Mouse (Mus musculus): ENCODE results near the gene Lingo3. TPM values are rescaled to one million over a fixed set of nuclear protein-coding genes. Genes with fewer than 3 reads are reported as not detected.

Gene Lingo3
- polyA plus RNA-seq, 1 experiment from 2014 or later, result 0.07 TPM

GRCm38 (mm10) chr10:80854913-80855748 lies 11.3 kb upstream of the Lingo3 start, which contains the start of the genes Lsm7 and Sppl2b:
Gene Lsm7, minus strand, starts transcription at chr10:80855209.
Gene Sppl2b, plus strand, starts transcription at chr10:80855275.
- DNase-seq (ENCODE audit: low spot score) (peak; percentile 97), ATAC-seq (replicated peaks; ENCODE audit: low FRiP score, low TSS enrichment, low read depth) (peak; percentile 76)
- Histone ChIP-seq H3K4me1 (replicated peaks; ENCODE audit: control insufficient read depth, insufficient read depth, low read length) (peaks cover 17% of the 10 kb centered on the region), H3K9me3 (ENCODE audit: control insufficient read depth, low read length) (no peaks in the 10 kb centered on the region), H3K4me2 (ENCODE audit: low read length) (peak within 1 kb of the TSS; percentile 99), H3K36me3 (ENCODE audit: control insufficient read depth, insufficient read depth, low read length) (peaks cover 23% of the 10 kb centered on the region), H3K27ac (ENCODE audit: low read depth) (peak within 1 kb of the TSS; percentile 16; the same call in 1 of the 2 replicates), H3K4me3 (ENCODE audit: low read depth, low read length) (peak within 1 kb of the TSS; percentile 99), H3K27me3 (replicated peaks; ENCODE audit: control insufficient read depth, insufficient read depth, low read length) (no peaks in the 10 kb centered on the region), H3K9ac (ENCODE audit: low read length) (peak within 1 kb of the TSS; percentile 80)
- under 1% methylated on average over 81 of the region's 81 CpGs for WGBS

- DNase-seq (ENCODE audit: low spot score) (no peak), ATAC-seq (replicated peaks; ENCODE audit: low FRiP score, low TSS enrichment, low read depth) (peak; percentile 40; the same call in 1 of the 2 replicates)
- Histone ChIP-seq H3K4me1 (replicated peaks; ENCODE audit: control insufficient read depth, insufficient read depth, low read length) (0 out of 2 replicates have a peak, but pooled peaks cover 4% of the 10 kb centered on the region), H3K9ac (ENCODE audit: low read length) (no peak overlapping the region), H3K27me3 (replicated peaks; ENCODE audit: control insufficient read depth, insufficient read depth, low read length) (peaks cover 24% of the 10 kb centered on the region), H3K4me3 (ENCODE audit: low read depth, low read length) (no peak overlapping the region), H3K36me3 (ENCODE audit: control insufficient read depth, insufficient read depth, low read length) (peaks cover 22% of the 10 kb centered on the region), H3K9me3 (ENCODE audit: control insufficient read depth, low read length) (no peaks in the 10 kb centered on the region), H3K4me2 (ENCODE audit: low read length) (no peak overlapping the region), H3K27ac (ENCODE audit: low read depth) (no peak overlapping the region)
- WGBS, result 12% methylated on average over 10 of the region's 10 CpGs
Observed at GRCm38 (mm10) chr10:80848571-80848970, 4.7 kb upstream of the Lingo3 start.

GRCm38 (mm10) chr10:80845732-80846131 lies 1.9 kb upstream of the Lingo3 start:
- Histone ChIP-seq H3K9ac (ENCODE audit: low read length) (no peak overlapping the region), H3K4me3 (ENCODE audit: low read depth, low read length) (no peak overlapping the region), H3K27me3 (replicated peaks; ENCODE audit: control insufficient read depth, insufficient read depth, low read length) (peaks cover 44% of the 10 kb centered on the region), H3K27ac (ENCODE audit: low read depth) (no peak overlapping the region), H3K4me2 (ENCODE audit: low read length) (no peak overlapping the region), H3K36me3 (ENCODE audit: control insufficient read depth, insufficient read depth, low read length) (no peaks in the 10 kb centered on the region), H3K9me3 (ENCODE audit: control insufficient read depth, low read length) (no peaks in the 10 kb centered on the region), H3K4me1 (replicated peaks; ENCODE audit: control insufficient read depth, insufficient read depth, low read length) (0 out of 2 replicates have a peak, but pooled peaks cover 4% of the 10 kb centered on the region)
- ATAC-seq (replicated peaks; ENCODE audit: low FRiP score, low TSS enrichment, low read depth) (no peak), DNase-seq (ENCODE audit: low spot score) (no peak)
- WGBS, result 69% methylated on average over 12 of the region's 12 CpGs

GRCm38 (mm10) chr10:80845055-80845693 lies 1.3 kb upstream of the Lingo3 start:
- H3K36me3 ChIP-seq (ENCODE audit: control insufficient read depth, insufficient read depth, low read length), result no peaks in the 10 kb centered on the region
- WGBS, result 58% methylated on average over 8 of the region's 8 CpGs
- H3K4me3 ChIP-seq (ENCODE audit: low read depth, low read length), result no peak overlapping the region
- H3K4me2 ChIP-seq (ENCODE audit: low read length), result no peak overlapping the region
- no peak overlapping the region for H3K27ac ChIP-seq (ENCODE audit: low read depth)
- peaks cover 44% of the 10 kb centered on the region for H3K27me3 ChIP-seq (replicated peaks; ENCODE audit: control insufficient read depth, insufficient read depth, low read length)
- ATAC-seq (replicated peaks; ENCODE audit: low FRiP score, low TSS enrichment, low read depth), result no peak
- no peak for DNase-seq (ENCODE audit: low spot score)
- no peaks in the 10 kb centered on the region for H3K9me3 ChIP-seq (ENCODE audit: control insufficient read depth, low read length)
- 0 out of 2 replicates have a peak, but pooled peaks cover 4% of the 10 kb centered on the region for H3K4me1 ChIP-seq (replicated peaks; ENCODE audit: control insufficient read depth, insufficient read depth, low read length)
- H3K9ac ChIP-seq (ENCODE audit: low read length), result no peak overlapping the region

GRCm38 (mm10) chr10:80843087-80843930 lies 530 bp downstream of the Lingo3 start:
- Histone ChIP-seq H3K27ac (ENCODE audit: low read depth) (no peak overlapping the region), H3K9me3 (ENCODE audit: control insufficient read depth, low read length) (no peaks in the 10 kb centered on the region), H3K27me3 (replicated peaks; ENCODE audit: control insufficient read depth, insufficient read depth, low read length) (peaks cover 44% of the 10 kb centered on the region), H3K4me3 (ENCODE audit: low read depth, low read length) (peak overlapping the region; percentile 35), H3K4me2 (ENCODE audit: low read length) (peak overlapping the region; percentile 69), H3K36me3 (ENCODE audit: control insufficient read depth, insufficient read depth, low read length) (no peaks in the 10 kb centered on the region), H3K4me1 (replicated peaks; ENCODE audit: control insufficient read depth, insufficient read depth, low read length) (0 out of 2 replicates have a peak, but pooled peaks cover 4% of the 10 kb centered on the region), H3K9ac (ENCODE audit: low read length) (peak overlapping the region; percentile 22; the same call in 1 of the 2 replicates)
- DNase-seq (ENCODE audit: low spot score), result no peak
- ATAC-seq (replicated peaks; ENCODE audit: low FRiP score, low TSS enrichment, low read depth), result no peak
- WGBS, result 12% methylated on average over 32 of the region's 32 CpGs

- 83% methylated on average over 15 of the region's 15 CpGs for WGBS
Observed at GRCm38 (mm10) chr10:80842334-80842733, 1.5 kb downstream of the Lingo3 start.

GRCm38 (mm10) chr10:80841685-80842084 lies 2.2 kb downstream of the Lingo3 start:
- no peak for ATAC-seq (replicated peaks; ENCODE audit: low FRiP score, low TSS enrichment, low read depth)
- Histone ChIP-seq H3K27me3 (replicated peaks; ENCODE audit: control insufficient read depth, insufficient read depth, low read length) (peaks cover 50% of the 10 kb centered on the region), H3K27ac (ENCODE audit: low read depth) (no peak overlapping the region), H3K4me3 (ENCODE audit: low read depth, low read length) (no peak overlapping the region), H3K36me3 (ENCODE audit: control insufficient read depth, insufficient read depth, low read length) (no peaks in the 10 kb centered on the region), H3K9me3 (ENCODE audit: control insufficient read depth, low read length) (no peaks in the 10 kb centered on the region), H3K4me2 (ENCODE audit: low read length) (no peak overlapping the region), H3K9ac (ENCODE audit: low read length) (no peak overlapping the region), H3K4me1 (replicated peaks; ENCODE audit: control insufficient read depth, insufficient read depth, low read length) (0 out of 2 replicates have a peak, but pooled peaks cover 4% of the 10 kb centered on the region)
- no peak for DNase-seq (ENCODE audit: low spot score)
- WGBS, result 89% methylated on average over 2 of the region's 2 CpGs

More at GRCm38 (mm10) chr10:80842334-80842733, 1.5 kb downstream of the Lingo3 start:
- Histone ChIP-seq H3K36me3 (ENCODE audit: control insufficient read depth, insufficient read depth, low read length) (no peaks in the 10 kb centered on the region), H3K9ac (ENCODE audit: low read length) (no peak overlapping the region), H3K9me3 (ENCODE audit: control insufficient read depth, low read length) (no peaks in the 10 kb centered on the region), H3K27me3 (replicated peaks; ENCODE audit: control insufficient read depth, insufficient read depth, low read length) (peaks cover 44% of the 10 kb centered on the region), H3K4me3 (ENCODE audit: low read depth, low read length) (no peak overlapping the region), H3K27ac (ENCODE audit: low read depth) (no peak overlapping the region), H3K4me1 (replicated peaks; ENCODE audit: control insufficient read depth, insufficient read depth, low read length) (0 out of 2 replicates have a peak, but pooled peaks cover 4% of the 10 kb centered on the region), H3K4me2 (ENCODE audit: low read length) (no peak overlapping the region)
- no peak for DNase-seq (ENCODE audit: low spot score)
- ATAC-seq (replicated peaks; ENCODE audit: low FRiP score, low TSS enrichment, low read depth), result no peak

- no peak overlapping the region for H3K4me2 ChIP-seq (ENCODE audit: low read length)
- H3K4me1 ChIP-seq (replicated peaks; ENCODE audit: control insufficient read depth, insufficient read depth, low read length), result 0 out of 2 replicates have a peak, but pooled peaks cover 4% of the 10 kb centered on the region
- no peak overlapping the region for H3K4me3 ChIP-seq (ENCODE audit: low read depth, low read length)
- H3K9me3 ChIP-seq (ENCODE audit: control insufficient read depth, low read length), result no peaks in the 10 kb centered on the region
- DNase-seq (ENCODE audit: low spot score) (no peak), ATAC-seq (replicated peaks; ENCODE audit: low FRiP score, low TSS enrichment, low read depth) (no peak)
- H3K27me3 ChIP-seq (replicated peaks; ENCODE audit: control insufficient read depth, insufficient read depth, low read length), result peaks cover 57% of the 10 kb centered on the region
- WGBS, result 55% methylated on average over 6 of the region's 6 CpGs
- H3K27ac ChIP-seq (ENCODE audit: low read depth), result no peak overlapping the region
- H3K9ac ChIP-seq (ENCODE audit: low read length), result no peak overlapping the region
- H3K36me3 ChIP-seq (ENCODE audit: control insufficient read depth, insufficient read depth, low read length), result no peaks in the 10 kb centered on the region
Observed at GRCm38 (mm10) chr10:80839848-80840247, 4.0 kb downstream of the Lingo3 start.
